Mouse (Mus musculus): Measurements from ENCODE around the gene Dusp2. TPM values are rescaled to one million over a fixed set of nuclear protein-coding genes. Genes with fewer than 3 reads are reported as not detected.

Dusp2 gene
- polyA plus RNA-seq, 1 experiment from 2014 or later = 6.7 TPM

- 48% methylated on average over 9 of the region's 9 CpGs for WGBS
- Histone ChIP-seq H3K36me3 (no peaks in the 10 kb centered on the region), H3K9ac (no peak overlapping the region), H3K9me3 (no peaks in the 10 kb centered on the region), H3K27ac (no peak overlapping the region), H3K4me1 (no peaks in the 10 kb centered on the region), H3K4me3 (no peak overlapping the region), H3K4me2 (no peak overlapping the region), H3K27me3 (peaks cover 20% of the 10 kb centered on the region)
- no peak for ATAC-seq (ENCODE audit: insufficient number of reproducible peaks, insufficient read depth, low FRiP score, low TSS enrichment, low read depth)
Measured at GRCm38 (mm10) chr2:127370561-127371483, 34.9 kb downstream of the Dusp2 start.

- Histone ChIP-seq H3K27ac (no peak overlapping the region), H3K4me1 (no peaks in the 10 kb centered on the region), H3K9me3 (no peaks in the 10 kb centered on the region), H3K36me3 (no peaks in the 10 kb centered on the region), H3K4me3 (no peak overlapping the region), H3K4me2 (no peak overlapping the region), H3K9ac (no peak overlapping the region), H3K27me3 (peaks cover 13% of the 10 kb centered on the region)
- WGBS = 79% methylated on average over 1 of the region's 1 CpGs
- no peak for ATAC-seq (ENCODE audit: insufficient number of reproducible peaks, insufficient read depth, low FRiP score, low TSS enrichment, low read depth)
Measured at GRCm38 (mm10) chr2:127371484-127371861, 35.5 kb downstream of the Dusp2 start.

- Histone ChIP-seq H3K9ac (no peak overlapping the region), H3K9me3 (no peaks in the 10 kb centered on the region), H3K27ac (no peak overlapping the region), H3K27me3 (peaks cover 7% of the 10 kb centered on the region), H3K4me3 (no peak overlapping the region), H3K4me2 (no peak overlapping the region), H3K4me1 (no peaks in the 10 kb centered on the region), H3K36me3 (no peaks in the 10 kb centered on the region)
- 92% methylated on average over 2 of the region's 2 CpGs for WGBS
- ATAC-seq (ENCODE audit: insufficient number of reproducible peaks, insufficient read depth, low FRiP score, low TSS enrichment, low read depth) = no peak
Measured at GRCm38 (mm10) chr2:127372082-127372481, 36.1 kb downstream of the Dusp2 start.

- Histone ChIP-seq H3K4me2 (no peak overlapping the region), H3K9ac (no peak overlapping the region), H3K9me3 (no peaks in the 10 kb centered on the region), H3K27me3 (no peaks in the 10 kb centered on the region), H3K4me1 (no peaks in the 10 kb centered on the region), H3K36me3 (no peaks in the 10 kb centered on the region), H3K4me3 (no peak overlapping the region), H3K27ac (no peak overlapping the region)
- ATAC-seq (ENCODE audit: insufficient number of reproducible peaks, insufficient read depth, low FRiP score, low TSS enrichment, low read depth) = no peak
- WGBS = 89% methylated on average over 3 of the region's 3 CpGs
Measured at GRCm38 (mm10) chr2:127374131-127374530, 38.2 kb downstream of the Dusp2 start.

GRCm38 (mm10) chr2:127375087-127375486 lies 39.1 kb downstream of the Dusp2 start:
- Histone ChIP-seq H3K9ac (no peak overlapping the region), H3K4me2 (no peak overlapping the region), H3K27me3 (no peaks in the 10 kb centered on the region), H3K27ac (no peak overlapping the region), H3K4me3 (no peak overlapping the region), H3K36me3 (no peaks in the 10 kb centered on the region), H3K9me3 (no peaks in the 10 kb centered on the region), H3K4me1 (no peaks in the 10 kb centered on the region)
- 74% methylated on average over 3 of the region's 3 CpGs for WGBS
- ATAC-seq (ENCODE audit: insufficient number of reproducible peaks, insufficient read depth, low FRiP score, low TSS enrichment, low read depth) = no peak

GRCm38 (mm10) chr2:127375759-127376341 lies 39.9 kb downstream of the Dusp2 start:
- no peak for ATAC-seq (ENCODE audit: insufficient number of reproducible peaks, insufficient read depth, low FRiP score, low TSS enrichment, low read depth)
- Histone ChIP-seq H3K27me3 (no peaks in the 10 kb centered on the region), H3K9me3 (no peaks in the 10 kb centered on the region)

GRCm38 (mm10) chr2:127376423-127377051 lies 40.6 kb downstream of the Dusp2 start:
- H3K27me3 ChIP-seq = no peaks in the 10 kb centered on the region
- WGBS = 72% methylated on average over 6 of the region's 6 CpGs
- H3K36me3 ChIP-seq = no peaks in the 10 kb centered on the region
- no peaks in the 10 kb centered on the region for H3K4me1 ChIP-seq
- no peak overlapping the region for H3K27ac ChIP-seq
- no peak overlapping the region for H3K4me3 ChIP-seq
- H3K4me2 ChIP-seq = no peak overlapping the region
- no peaks in the 10 kb centered on the region for H3K9me3 ChIP-seq
- ATAC-seq (ENCODE audit: insufficient number of reproducible peaks, insufficient read depth, low FRiP score, low TSS enrichment, low read depth) = no peak
- H3K9ac ChIP-seq = no peak overlapping the region

More at GRCm38 (mm10) chr2:127375759-127376341, 39.9 kb downstream of the Dusp2 start:
- H3K4me1 ChIP-seq = no peaks in the 10 kb centered on the region
- 57% methylated on average over 7 of the region's 7 CpGs for WGBS
- no peak overlapping the region for H3K4me3 ChIP-seq
- no peak overlapping the region for H3K27ac ChIP-seq
- no peak overlapping the region for H3K9ac ChIP-seq
- no peaks in the 10 kb centered on the region for H3K36me3 ChIP-seq
- H3K4me2 ChIP-seq = no peak overlapping the region

GRCm38 (mm10) chr2:127377942-127378610 lies 42.1 kb downstream of the Dusp2 start:
- ATAC-seq (ENCODE audit: insufficient number of reproducible peaks, insufficient read depth, low FRiP score, low TSS enrichment, low read depth) = no peak
- Histone ChIP-seq H3K27me3 (no peaks in the 10 kb centered on the region), H3K9ac (no peak overlapping the region)

GRCm38 (mm10) chr2:127378611-127378990 lies 42.6 kb downstream of the Dusp2 start:
- H3K9ac ChIP-seq = no peak overlapping the region
- no peaks in the 10 kb centered on the region for H3K36me3 ChIP-seq
- no peak overlapping the region for H3K4me2 ChIP-seq
- no peak overlapping the region for H3K27ac ChIP-seq
- no peaks in the 10 kb centered on the region for H3K27me3 ChIP-seq
- H3K4me1 ChIP-seq = no peaks in the 10 kb centered on the region
- WGBS = 61% methylated on average over 7 of the region's 7 CpGs
- H3K4me3 ChIP-seq = no peak overlapping the region
- ATAC-seq (ENCODE audit: insufficient number of reproducible peaks, insufficient read depth, low FRiP score, low TSS enrichment, low read depth) = no peak
- H3K9me3 ChIP-seq = no peaks in the 10 kb centered on the region

More at GRCm38 (mm10) chr2:127377942-127378610, 42.1 kb downstream of the Dusp2 start:
- no peak overlapping the region for H3K4me3 ChIP-seq
- WGBS = 60% methylated on average over 7 of the region's 7 CpGs
- H3K36me3 ChIP-seq = no peaks in the 10 kb centered on the region
- no peaks in the 10 kb centered on the region for H3K4me1 ChIP-seq
- no peaks in the 10 kb centered on the region for H3K9me3 ChIP-seq
- H3K27ac ChIP-seq = no peak overlapping the region
- H3K4me2 ChIP-seq = no peak overlapping the region

- Histone ChIP-seq H3K27ac (no peak overlapping the region), H3K9me3 (no peaks in the 10 kb centered on the region)
- no peak for ATAC-seq (ENCODE audit: insufficient number of reproducible peaks, insufficient read depth, low FRiP score, low TSS enrichment, low read depth)
Measured at GRCm38 (mm10) chr2:127379250-127379649, 43.3 kb downstream of the Dusp2 start.

GRCm38 (mm10) chr2:127383881-127384280 lies 47.9 kb downstream of the Dusp2 start:
- no peaks in the 10 kb centered on the region for H3K27me3 ChIP-seq
- ATAC-seq (ENCODE audit: insufficient number of reproducible peaks, insufficient read depth, low FRiP score, low TSS enrichment, low read depth) = no peak
- no peak overlapping the region for H3K4me2 ChIP-seq
- H3K36me3 ChIP-seq = no peaks in the 10 kb centered on the region
- no peaks in the 10 kb centered on the region for H3K4me1 ChIP-seq
- no peak overlapping the region for H3K27ac ChIP-seq
- no peak overlapping the region for H3K9ac ChIP-seq
- H3K4me3 ChIP-seq = no peak overlapping the region
- no peaks in the 10 kb centered on the region for H3K9me3 ChIP-seq
- WGBS = 72% methylated on average over 7 of the region's 7 CpGs

More at GRCm38 (mm10) chr2:127379250-127379649, 43.3 kb downstream of the Dusp2 start:
- Histone ChIP-seq H3K4me3 (no peak overlapping the region), H3K4me1 (no peaks in the 10 kb centered on the region), H3K36me3 (no peaks in the 10 kb centered on the region), H3K4me2 (no peak overlapping the region), H3K27me3 (no peaks in the 10 kb centered on the region), H3K9ac (no peak overlapping the region)
- WGBS = 75% methylated on average over 3 of the region's 3 CpGs

All from embryonic facial prominence, embryonic 13.5 days (tissue).